Mouse (Mus musculus) heart, adult 18-20 months (tissue): ENCODE results near the gene Fut8. TPM values are rescaled to one million over a fixed set of nuclear protein-coding genes. Genes with fewer than 3 reads are reported as not detected.
"Not testable (repeated sequence)": the region's sequence is repeated elsewhere in the genome, so short reads cannot be mapped to it uniquely, and the experiment has no call there.

Experiments used
- DNase-seq, 2 experiments: peaks; one replicate each; pipeline ENCODE4 v3.0.0; 2021 to 2022; ENCODE audit warnings: mixed read lengths in 1 of 2
- total RNA-seq, 2 experiments: library from RNA; stranded (reverse); gene quantifications; 2 replicates each; pipeline ENCODE4 v1.2.3; 2021

Fut8 gene
- total RNA-seq, 2 experiments from 2014 or later = 17.1 to 17.3 TPM

- DNase-seq = no peak
Measured at GRCm38 (mm10) chr12:77222272-77222874, 15.6 kb upstream of the Fut8 start.

GRCm38 (mm10) chr12:77223595-77223994 lies 14.3 kb upstream of the Fut8 start:
- DNase-seq = peak; percentile 11 to 19

GRCm38 (mm10) chr12:77224121-77224520 lies 13.8 kb upstream of the Fut8 start:
- no peak for DNase-seq

- no peak for DNase-seq
Measured at GRCm38 (mm10) chr12:77224891-77225290, 13.0 kb upstream of the Fut8 start.

GRCm38 (mm10) chr12:77225727-77226126 lies 12.2 kb upstream of the Fut8 start:
- no peak for DNase-seq

GRCm38 (mm10) chr12:77235958-77236357 lies 2.0 kb upstream of the Fut8 start:
- no peak for DNase-seq

- peak; percentile 94 to 96 for DNase-seq
Measured at GRCm38 (mm10) chr12:77238531-77239389, 835 bp downstream of the Fut8 start.

- peak in 1 of 2 experiments; percentile 50 for DNase-seq
Measured at GRCm38 (mm10) chr12:77239390-77240061, 1.6 kb downstream of the Fut8 start.

GRCm38 (mm10) chr12:77240372-77240771 lies 2.4 kb downstream of the Fut8 start:
- no peak for DNase-seq

- peak; percentile 35 to 50 for DNase-seq
Measured at GRCm38 (mm10) chr12:77240839-77241238, 2.9 kb downstream of the Fut8 start.

GRCm38 (mm10) chr12:77262650-77263049 lies 24.7 kb downstream of the Fut8 start:
- DNase-seq = no peak

GRCm38 (mm10) chr12:77263816-77264215 lies 25.9 kb downstream of the Fut8 start:
- no peak for DNase-seq

- DNase-seq = no peak
Measured at GRCm38 (mm10) chr12:77270694-77271093, 32.8 kb downstream of the Fut8 start.

GRCm38 (mm10) chr12:77288507-77288906 lies 50.6 kb downstream of the Fut8 start:
- no peak for DNase-seq

GRCm38 (mm10) chr12:77291017-77291416 lies 53.1 kb downstream of the Fut8 start:
- DNase-seq = no peak

- not testable (repeated sequence) for DNase-seq
Measured at GRCm38 (mm10) chr12:77291864-77292263, 53.9 kb downstream of the Fut8 start.

- no peak for DNase-seq
Measured at GRCm38 (mm10) chr12:77292375-77293258, 54.7 kb downstream of the Fut8 start.

- no peak for DNase-seq
Measured at GRCm38 (mm10) chr12:77296119-77296518, 58.2 kb downstream of the Fut8 start.

- DNase-seq = no peak
Measured at GRCm38 (mm10) chr12:77297114-77297513, 59.2 kb downstream of the Fut8 start.

GRCm38 (mm10) chr12:77297858-77298257 lies 59.9 kb downstream of the Fut8 start:
- peak; percentile 9 to 19 for DNase-seq

GRCm38 (mm10) chr12:77302011-77302410 lies 64.1 kb downstream of the Fut8 start:
- no peak for DNase-seq

- no peak for DNase-seq
Measured at GRCm38 (mm10) chr12:77303367-77303766, 65.4 kb downstream of the Fut8 start.
